Mouse (Mus musculus): ENCODE results near the gene Nup210. TPM values are rescaled to one million over a fixed set of nuclear protein-coding genes. Genes with fewer than 3 reads are reported as not detected.

The Nup210 gene
- total RNA-seq, 2 experiments from 2014 or later = 3.6 to 6.2 TPM

DNA sequence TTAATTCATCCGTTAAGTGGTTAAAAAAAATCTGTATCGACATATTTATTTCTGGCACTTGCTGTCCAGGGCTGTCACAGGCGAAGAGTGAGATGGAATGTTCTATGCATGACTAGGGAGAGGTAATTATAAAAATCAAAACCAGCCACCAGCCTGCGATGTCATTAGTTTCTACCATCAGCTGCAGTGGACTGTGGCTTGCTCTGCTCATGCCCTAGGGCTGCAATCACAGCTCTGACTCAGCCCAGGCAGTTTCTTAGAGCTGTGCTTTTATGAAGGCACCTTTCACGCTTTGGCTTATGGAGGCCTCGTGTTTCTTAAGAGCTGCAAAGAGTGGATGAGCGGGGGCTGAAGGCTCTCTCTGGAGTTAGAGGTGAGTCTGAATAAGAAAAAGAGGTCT, 95.8 kb downstream of the Nup210 start:
- DNase-seq = no peak

DNA sequence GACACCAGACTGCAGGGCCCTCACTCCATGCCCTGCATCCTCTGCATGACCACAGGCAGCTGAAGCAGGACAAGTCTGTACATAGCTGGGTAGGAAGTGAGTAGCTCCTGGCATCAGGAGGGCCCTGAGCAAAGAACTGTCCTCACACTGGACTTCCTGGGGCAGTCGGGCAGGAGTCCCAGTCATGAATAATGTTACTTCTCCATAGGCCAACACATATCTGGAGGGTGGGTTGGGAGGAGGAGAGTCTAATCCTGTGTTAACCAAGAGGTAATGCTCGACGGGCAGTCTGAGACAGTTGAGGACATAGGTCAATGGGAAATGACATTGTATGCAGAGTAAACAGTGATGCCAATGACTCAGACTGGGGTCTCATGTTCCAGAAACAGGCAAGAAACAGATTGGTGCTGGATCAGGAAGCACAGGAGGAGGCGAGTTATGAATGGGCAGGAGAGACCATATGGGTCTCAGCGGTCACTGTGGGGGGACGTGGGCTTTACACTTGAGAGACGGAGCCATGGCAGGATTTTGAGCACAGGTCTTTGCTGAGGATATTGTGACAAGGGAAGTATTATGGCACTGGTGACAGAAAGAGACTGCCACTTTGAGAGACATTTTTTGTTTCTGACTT, 99.9 kb downstream of the Nup210 start:
- DNase-seq = no peak

- peak in 1 of 2 experiments; percentile 19 for DNase-seq
These were observed 102.3 kb downstream of the Nup210 start for GRCm38 (mm10) chr6:91014198-91014958.

- DNase-seq = no peak
These were observed 104.2 kb downstream of the Nup210 start for GRCm38 (mm10) chr6:91012458-91012857.

- DNase-seq = no peak
These were observed 105.1 kb downstream of the Nup210 start for GRCm38 (mm10) chr6:91011568-91011967.

GRCm38 (mm10) chr6:91008284-91008830, 108.3 kb downstream of the Nup210 start:
- DNase-seq = no peak

- no peak for DNase-seq
These were observed 109.4 kb downstream of the Nup210 start for GRCm38 (mm10) chr6:91007207-91007606.

- no peak for DNase-seq
These were observed 112.5 kb downstream of the Nup210 start for GRCm38 (mm10) chr6:91004157-91004556.

DNA sequence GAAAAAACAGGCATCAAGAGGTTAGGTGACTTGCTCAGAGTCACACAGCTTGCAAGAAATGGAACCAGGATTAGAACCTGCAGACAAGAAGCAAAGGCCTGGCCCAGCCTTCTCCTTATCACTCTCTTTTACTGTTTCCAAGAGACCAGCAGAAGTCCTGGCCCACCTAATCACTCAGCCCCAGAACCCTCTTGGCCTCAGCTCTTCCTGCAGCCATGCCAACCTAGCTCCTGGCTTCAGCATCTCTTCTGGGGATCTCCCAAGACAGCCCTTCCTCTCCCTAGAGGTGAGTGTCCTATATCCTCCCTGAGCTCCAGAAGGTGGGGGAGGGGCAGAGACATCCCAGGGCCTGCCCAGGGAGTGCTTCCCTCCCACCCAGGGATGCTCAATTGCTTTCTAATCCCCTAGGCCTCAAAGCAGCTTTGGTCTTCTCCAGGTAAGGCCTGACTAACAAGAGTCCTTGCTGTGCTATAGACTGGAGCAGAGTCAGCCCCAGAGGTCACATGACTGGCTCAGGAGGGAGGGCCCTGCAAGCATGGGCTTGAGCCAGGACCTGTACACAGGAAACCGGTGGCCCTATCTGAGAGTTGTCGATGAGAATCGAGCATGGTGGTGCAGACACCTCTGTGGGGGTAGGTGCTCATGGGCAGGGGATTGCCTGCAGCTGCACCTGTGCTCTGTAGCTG, 113.2 kb downstream of the Nup210 start:
- DNase-seq = no peak

GRCm38 (mm10) chr6:91001566-91001965, 115.1 kb downstream of the Nup210 start:
- no peak for DNase-seq

DNA sequence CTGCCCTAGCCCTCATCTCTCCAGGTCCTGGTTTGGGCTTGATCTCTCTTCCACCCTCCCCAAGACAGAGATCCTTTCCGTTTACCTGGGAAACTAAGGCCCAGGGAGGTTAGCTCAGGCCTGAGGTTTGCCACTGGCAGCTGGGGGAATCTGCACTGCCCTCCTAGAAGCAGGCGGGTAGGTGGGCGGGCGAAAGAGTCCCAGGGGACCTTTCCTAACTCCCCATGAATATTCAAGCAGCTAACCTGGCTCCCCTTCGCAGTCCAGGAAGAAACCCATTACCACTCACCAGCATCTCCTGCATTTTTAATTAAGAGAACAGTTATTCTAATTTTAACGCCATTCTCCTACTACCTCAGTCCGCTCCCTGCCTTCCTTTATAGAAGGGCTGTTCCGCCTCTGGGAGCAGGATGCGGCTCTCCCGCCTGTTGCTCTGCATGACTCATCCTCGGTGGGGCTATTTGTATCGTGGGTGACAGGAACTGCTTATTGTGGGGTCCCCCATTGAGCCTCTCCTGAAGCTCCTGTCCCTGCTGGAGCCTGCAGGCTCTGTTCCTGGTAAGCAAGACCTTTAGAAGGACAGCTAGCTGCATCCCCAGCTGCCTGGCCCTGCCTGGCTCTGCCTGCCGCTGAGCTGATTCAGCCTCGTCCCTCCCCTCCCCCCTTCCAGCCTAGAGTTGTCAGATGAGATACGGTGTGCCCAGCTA, 115.7 kb downstream of the Nup210 start:
- DNase-seq = peak; percentile 58 to 84

GRCm38 (mm10) chr6:90999176-90999575, 117.5 kb downstream of the Nup210 start:
- no peak for DNase-seq

- peak; percentile 48 to 67 for DNase-seq
These were observed 119.6 kb downstream of the Nup210 start for GRCm38 (mm10) chr6:90997025-90997424.

DNA sequence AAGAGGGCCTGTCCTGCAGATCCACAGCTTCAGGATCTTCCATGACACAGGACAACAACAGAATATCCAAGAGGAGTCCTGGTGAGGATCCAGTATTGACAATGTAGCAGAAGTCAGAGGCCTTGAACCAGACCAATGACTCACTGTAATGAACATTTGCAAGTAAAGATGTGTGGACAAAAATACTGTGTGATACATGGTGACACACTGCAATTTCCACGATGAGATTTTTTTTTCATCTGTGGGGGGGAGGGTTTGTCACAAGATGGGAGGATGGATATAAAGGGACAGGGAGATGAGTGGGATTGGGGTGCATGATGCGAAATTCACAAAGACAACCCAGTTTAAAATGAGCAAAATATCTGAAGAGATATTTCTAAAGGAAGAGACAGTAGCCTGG, 120.4 kb downstream of the Nup210 start:
- DNase-seq = peak in 1 of 2 experiments; percentile 30

- peak; percentile 88 to 92 for DNase-seq
These were observed 127.8 kb downstream of the Nup210 start, which contains the start of gene Iqsec1 for GRCm38 (mm10) chr6:90988648-90989317. Iqsec1 (minus strand) TSS chr6:90988685.

DNA sequence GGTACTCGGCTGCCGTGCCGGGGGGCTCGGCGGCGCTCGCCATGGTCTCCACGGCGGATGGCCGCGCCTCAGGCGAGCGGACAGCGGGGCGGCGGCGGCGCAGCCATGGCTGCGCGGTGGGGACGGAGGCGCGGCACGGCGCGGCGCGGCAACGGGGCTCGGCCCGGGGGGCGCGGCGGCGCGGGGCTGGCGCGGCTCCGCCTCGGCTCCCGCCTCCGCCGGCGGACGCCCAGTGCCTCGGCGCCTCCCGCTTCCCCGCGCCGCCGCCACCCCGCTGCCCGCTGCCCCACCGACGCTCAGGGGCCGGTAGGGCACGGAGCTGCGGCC, 128.4 kb downstream of the Nup210 start:
- no peak for DNase-seq

DNA sequence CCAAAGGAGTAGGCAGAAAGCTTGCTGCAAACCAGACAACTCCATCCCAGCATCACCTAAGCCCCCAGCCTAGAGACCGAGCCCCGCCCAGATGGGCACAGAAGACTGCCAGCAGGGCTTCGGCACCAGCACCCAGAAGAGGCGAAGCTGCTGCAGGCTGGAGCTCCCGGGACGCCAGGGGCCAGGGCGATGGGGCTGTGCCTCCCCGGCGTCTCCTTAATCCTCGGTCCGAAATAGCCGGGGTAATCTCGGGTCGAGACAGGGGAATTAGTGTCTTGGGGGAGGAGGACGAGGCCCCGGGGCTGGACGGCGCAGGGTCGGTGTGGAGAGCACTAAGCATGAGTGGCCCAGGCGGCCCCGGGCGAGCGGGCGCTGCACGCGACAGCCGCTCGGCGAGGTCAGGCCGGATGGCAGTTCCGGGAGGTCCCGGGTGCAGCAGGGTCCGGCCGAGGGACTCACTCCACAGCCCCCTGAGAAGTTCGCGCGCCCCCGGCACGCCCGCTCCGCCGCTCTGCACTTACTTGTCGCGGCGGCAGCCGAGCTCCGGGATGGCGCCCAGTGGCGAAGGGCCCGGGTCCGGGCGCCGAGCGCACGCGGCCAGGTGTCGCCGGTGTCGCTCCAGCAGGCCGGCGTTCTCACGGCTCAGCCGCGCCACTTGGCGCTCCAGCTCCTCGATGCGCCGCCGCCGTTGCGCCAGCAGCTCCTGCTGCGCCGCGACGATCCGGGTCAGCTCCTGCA, 128.9 kb downstream of the Nup210 start:
- DNase-seq = peak; percentile 27 to 53

- peak; percentile 53 to 56 for DNase-seq
These were observed 132.5 kb downstream of the Nup210 start for GRCm38 (mm10) chr6:90984101-90984500.

DNA sequence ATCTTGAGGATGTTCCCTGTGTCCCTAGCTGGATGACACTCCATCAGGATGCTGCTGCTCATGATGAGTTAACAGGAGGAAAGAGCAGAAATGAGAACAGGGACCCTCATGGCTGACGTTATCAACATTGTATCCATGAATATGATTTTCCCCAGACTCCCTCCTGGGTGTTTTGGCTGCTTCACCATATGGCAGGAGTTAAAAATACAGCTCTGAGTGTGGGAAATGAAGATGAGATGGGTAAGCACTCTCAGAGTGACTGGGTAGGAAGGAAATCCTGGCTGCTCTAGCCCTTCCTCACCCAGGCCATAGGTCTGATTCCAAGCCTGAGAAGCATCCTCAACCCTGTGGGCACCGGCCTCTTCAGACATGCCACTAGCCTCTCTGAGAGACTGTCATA, 142.3 kb downstream of the Nup210 start:
- no peak for DNase-seq

- DNase-seq = peak; percentile 17 to 35
These were observed 147.2 kb downstream of the Nup210 start for GRCm38 (mm10) chr6:90969341-90969871.
